In the genomic region with DNA sequence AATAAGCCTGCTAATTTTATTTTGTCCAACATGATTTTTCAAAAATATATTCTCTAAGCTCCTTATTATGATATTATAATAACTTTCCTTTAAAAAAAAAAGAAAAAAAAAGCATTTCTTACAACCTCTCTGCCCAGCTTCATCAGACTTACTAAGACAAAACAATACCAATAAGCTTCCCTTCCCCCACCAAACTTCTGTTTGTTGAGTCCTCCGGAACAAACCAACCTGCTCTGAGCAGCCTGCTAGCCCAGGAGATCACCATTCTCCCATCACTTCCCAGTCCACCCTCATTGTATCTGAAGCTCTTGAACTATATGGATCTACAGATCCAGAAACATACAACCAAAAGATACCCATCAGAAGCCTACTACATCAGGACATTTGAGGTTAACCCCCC, we compare ENCODE assay signal across 25 mouse cellular contexts.
DNase-seq lines count a peak whose midpoint lies in the region; ATAC-seq lines count a peak whose summit lies in the region.
"Had no signal": no experiment of that assay in that cellular context is flagged by ENCODE, and none has a peak within 500 bp of the region (broad histone marks: within the 10 kb centered on the region; RNA-seq: fewer than 3 reads in every experiment).

No protein-coding gene starts in this region.

- peaks cover 38% of the 10 kb centered on the region for H3K4me1 ChIP-seq in forebrain, embryonic 10.5 days
- peaks cover 3% of the 10 kb centered on the region; the same call in 1 of the 2 replicates for H3K4me1 ChIP-seq in forebrain, embryonic 14.5 days (ENCODE audit: control insufficient read depth, insufficient read depth, low read length)
- no peaks in the 10 kb centered on the region for H3K4me1 ChIP-seq in forebrain, embryonic 12.5 days
- no peaks in the 10 kb centered on the region for H3K4me1 ChIP-seq in forebrain, embryonic 16.5 days (replicated peaks; ENCODE audit: control insufficient read depth, insufficient read depth, low read length)
- 0 out of 2 replicates have a peak, but pooled peaks cover 2% of the 10 kb centered on the region for H3K4me1 ChIP-seq in midbrain, embryonic 12.5 days
- H3K4me1 ChIP-seq in midbrain, embryonic 13.5 days (replicated peaks): 0 out of 2 replicates have a peak, but pooled peaks cover 7% of the 10 kb centered on the region
- H3K4me1 ChIP-seq: embryonic facial prominence, embryonic 10.5 days; embryonic facial prominence, embryonic 12.5 days had no signal

- H3K4me2 ChIP-seq in forebrain, embryonic 14.5 days (ENCODE audit: low read length): no peak overlapping the region
- H3K4me2 ChIP-seq in forebrain, embryonic 12.5 days: no peak overlapping the region
- no peak overlapping the region for H3K4me2 ChIP-seq in forebrain, embryonic 16.5 days (ENCODE audit: low read length)
- H3K4me2 ChIP-seq in midbrain, embryonic 12.5 days (replicated peaks): no peak overlapping the region
- no peak overlapping the region for H3K4me2 ChIP-seq in midbrain, embryonic 13.5 days (replicated peaks)
- H3K4me2 ChIP-seq: embryonic facial prominence, embryonic 12.5 days had no signal

- DNase-seq in embryo, embryonic 10.5 days (ENCODE audit: low spot score): peak; percentile 10
- DNase-seq in embryo, embryonic 9.5 days (ENCODE audit: extremely low spot score): no peak
- no peak for DNase-seq in forebrain, embryonic 10.5 days (ENCODE audit: extremely low spot score, low spot score)
- no peak for DNase-seq in forebrain, embryonic 14.5 days (ENCODE audit: low spot score)
- DNase-seq: adrenal gland, adult 8-10 months; adrenal gland, postnatal 14 days; adrenal gland, postnatal 36 days; B cell, adult 2 months; cerebellum, adult 11-12 months; cerebellum, adult 2 months; cerebellum, adult 9-10 months; cerebellum, postnatal 10 days; cerebellum, postnatal 25 days; forebrain, postnatal 0 days had no signal

- H3K4me3 ChIP-seq in forebrain, embryonic 10.5 days: no peak overlapping the region
- no peak overlapping the region for H3K4me3 ChIP-seq in forebrain, embryonic 14.5 days (ENCODE audit: low read depth, low read length)
- H3K4me3 ChIP-seq in forebrain, embryonic 12.5 days (replicated peaks): no peak overlapping the region
- H3K4me3 ChIP-seq in forebrain, embryonic 16.5 days (replicated peaks; ENCODE audit: low read length): no peak overlapping the region
- H3K4me3 ChIP-seq in midbrain, embryonic 12.5 days: no peak overlapping the region
- no peak overlapping the region for H3K4me3 ChIP-seq in midbrain, embryonic 13.5 days (replicated peaks)
- H3K4me3 ChIP-seq: embryonic facial prominence, embryonic 10.5 days; embryonic facial prominence, embryonic 12.5 days had no signal

- H3K36me3 ChIP-seq in forebrain, embryonic 10.5 days (replicated peaks): no peaks in the 10 kb centered on the region
- no peaks in the 10 kb centered on the region for H3K36me3 ChIP-seq in forebrain, embryonic 14.5 days (ENCODE audit: control insufficient read depth, insufficient read depth, low read length)
- no peaks in the 10 kb centered on the region for H3K36me3 ChIP-seq in forebrain, embryonic 12.5 days (replicated peaks)
- no peaks in the 10 kb centered on the region for H3K36me3 ChIP-seq in forebrain, embryonic 16.5 days (ENCODE audit: control insufficient read depth, insufficient read depth)
- H3K36me3 ChIP-seq in midbrain, embryonic 12.5 days: no peaks in the 10 kb centered on the region
- H3K36me3 ChIP-seq in midbrain, embryonic 13.5 days: no peaks in the 10 kb centered on the region
- H3K36me3 ChIP-seq: embryonic facial prominence, embryonic 10.5 days; embryonic facial prominence, embryonic 12.5 days; G1E had no signal

- no peak for ATAC-seq in forebrain, embryonic 14.5 days
- peak; percentile 31; the same call in 1 of the 2 replicates for ATAC-seq in forebrain, embryonic 12.5 days (ENCODE audit: low FRiP score)
- ATAC-seq in forebrain, embryonic 16.5 days: no peak
- peak; percentile 73; the same call in 1 of the 2 replicates for ATAC-seq in midbrain, embryonic 12.5 days (ENCODE audit: low FRiP score, low read depth)
- ATAC-seq in midbrain, embryonic 13.5 days: no peak
- ATAC-seq: activated CD4-positive, CD25-positive, alpha-beta regulatory T cell, adult 4 months; CD4-positive, CD25-positive, alpha-beta regulatory T cell, adult 4 months; forebrain, postnatal 0 days; Patski had no signal

- no peaks in the 10 kb centered on the region for H3K9me3 ChIP-seq in forebrain, embryonic 10.5 days
- no peaks in the 10 kb centered on the region for H3K9me3 ChIP-seq in forebrain, embryonic 14.5 days (replicated peaks; ENCODE audit: control insufficient read depth, low read length)
- no peaks in the 10 kb centered on the region for H3K9me3 ChIP-seq in forebrain, embryonic 12.5 days
- H3K9me3 ChIP-seq in forebrain, embryonic 16.5 days (ENCODE audit: control insufficient read depth, low read length): no peaks in the 10 kb centered on the region
- H3K9me3 ChIP-seq in midbrain, embryonic 12.5 days: no peaks in the 10 kb centered on the region
- no peaks in the 10 kb centered on the region for H3K9me3 ChIP-seq in midbrain, embryonic 13.5 days
- H3K9me3 ChIP-seq: embryonic facial prominence, embryonic 10.5 days; embryonic facial prominence, embryonic 12.5 days; G1E had no signal

- WGBS in forebrain, embryonic 10.5 days: 23% methylated on average over 1 of the region's 1 CpGs
- 6% methylated on average over 1 of the region's 1 CpGs for WGBS in forebrain, embryonic 14.5 days
- 11% methylated on average over 1 of the region's 1 CpGs for WGBS in forebrain, embryonic 12.5 days
- 10% methylated on average over 1 of the region's 1 CpGs for WGBS in forebrain, embryonic 16.5 days
- 48% methylated on average over 1 of the region's 1 CpGs for whole genome bisulfite sequencing in midbrain, embryonic 12.5 days
- 38% methylated on average over 1 of the region's 1 CpGs for WGBS in midbrain, embryonic 13.5 days

- peak overlapping the region; percentile 72 for H3K27ac ChIP-seq in forebrain, embryonic 10.5 days
- no peak overlapping the region for H3K27ac ChIP-seq in forebrain, embryonic 14.5 days (ENCODE audit: low read depth, low read length)
- no peak overlapping the region for H3K27ac ChIP-seq in forebrain, embryonic 12.5 days
- no peak overlapping the region for H3K27ac ChIP-seq in forebrain, embryonic 16.5 days (ENCODE audit: low read length)
- H3K27ac ChIP-seq in midbrain, embryonic 12.5 days (replicated peaks): no peak overlapping the region
- no peak overlapping the region for H3K27ac ChIP-seq in midbrain, embryonic 13.5 days
- H3K27ac ChIP-seq: embryonic facial prominence, embryonic 10.5 days; embryonic facial prominence, embryonic 12.5 days had no signal

- no peaks in the 10 kb centered on the region for H3K27me3 ChIP-seq in forebrain, embryonic 10.5 days (ENCODE audit: poor library complexity, severe bottlenecking)
- H3K27me3 ChIP-seq in forebrain, embryonic 14.5 days (replicated peaks; ENCODE audit: control insufficient read depth, insufficient read depth, low read length): no peaks in the 10 kb centered on the region
- H3K27me3 ChIP-seq in forebrain, embryonic 12.5 days: no peaks in the 10 kb centered on the region
- H3K27me3 ChIP-seq in forebrain, embryonic 16.5 days (replicated peaks; ENCODE audit: control insufficient read depth, insufficient read depth, low read length): no peaks in the 10 kb centered on the region
- no peaks in the 10 kb centered on the region for H3K27me3 ChIP-seq in midbrain, embryonic 12.5 days
- H3K27me3 ChIP-seq in midbrain, embryonic 13.5 days: no peaks in the 10 kb centered on the region
- H3K27me3 ChIP-seq: CH12.LX; embryonic facial prominence, embryonic 12.5 days had no signal

- no peak overlapping the region for H3K9ac ChIP-seq in forebrain, embryonic 14.5 days (ENCODE audit: low read length)
- H3K9ac ChIP-seq in forebrain, embryonic 12.5 days: no peak overlapping the region
- H3K9ac ChIP-seq in forebrain, embryonic 16.5 days (replicated peaks; ENCODE audit: low read depth, low read length): no peak overlapping the region
- H3K9ac ChIP-seq in midbrain, embryonic 12.5 days (replicated peaks): no peak overlapping the region
- no peak overlapping the region for H3K9ac ChIP-seq in midbrain, embryonic 13.5 days (replicated peaks)
- H3K9ac ChIP-seq: embryonic facial prominence, embryonic 12.5 days; forebrain, postnatal 0 days had no signal

Comparison
In these comparisons a context has a peak if more than half of its experiments do, and no peak if none do; other contexts are left out.
1. ATAC-seq: peak in forebrain, embryonic 12.5 days (single experiment) and midbrain, embryonic 12.5 days (single experiment); none in forebrain, embryonic 14.5 days (single experiment), forebrain, embryonic 16.5 days (single experiment) and midbrain, embryonic 13.5 days (single experiment).